Mouse (Mus musculus) brain, adult 10 weeks (tissue): ENCODE measurements around the gene Vmn1r21. TPM values are rescaled to one million over a fixed set of nuclear protein-coding genes. Genes with fewer than 3 reads are reported as not detected.

Experiments used
- polyA plus RNA-seq: library from polyadenylated mRNA; stranded (reverse); fragments of 350-450 nt; fragmentation: Illumina TruSeq; extraction: RNeasy Lipid Tissue Mini Kit (QIAGEN cat#74804); gene quantifications from one replicate; pipeline ENCODE4 v1.2.3, GENCODE M21; 2015; ENCODE audit warnings: low read depth, low replicate concordance

Vmn1r21 gene
- polyA plus RNA-seq, result not detected

GRCm38 (mm10) chr6:57850286-57850685, at the start of gene Vmn1r21:
Gene Vmn1r21, minus strand, starts transcription at chr6:57850343.

GRCm38 (mm10) chr6:57824422-57825258, 25.5 kb downstream of the Vmn1r21 start, which contains the start of gene Vopp1:
Gene Vopp1, minus strand, starts transcription at chr6:57825159.

Other genes starting within 250 kb of the Vmn1r21 start
- gene Pyurf, start 158.3 kb downstream of the Vmn1r21 start, polyA plus RNA-seq, result 20.8 TPM
- gene Lancl2, start 147.8 kb downstream of the Vmn1r21 start, polyA plus RNA-seq, result 85.9 TPM
- 92.6 TPM for gene Vopp1, start 25.2 kb downstream of the Vmn1r21 start, polyA plus RNA-seq
- not detected for gene Vmn1r22, start 57.7 kb upstream of the Vmn1r21 start, polyA plus RNA-seq
- gene Vmn1r23, start 76.5 kb upstream of the Vmn1r21 start, polyA plus RNA-seq, result not detected
- not detected for gene Vmn1r24, start 111.2 kb upstream of the Vmn1r21 start, polyA plus RNA-seq
- gene Vmn1r25, start 130.5 kb upstream of the Vmn1r21 start, polyA plus RNA-seq, result not detected
- gene Vmn1r26, start 164.8 kb upstream of the Vmn1r21 start, polyA plus RNA-seq, result not detected